Mouse (Mus musculus) kidney, adult 11 months (tissue): ENCODE measurements around the gene Eif5.
"Not testable (repeated sequence)": the region's sequence is repeated elsewhere in the genome, so short reads cannot be mapped to it uniquely, and the experiment has no call there.

Experiments
- DNase-seq: peaks from one replicate; pipeline ENCODE4 v3.0.0; 2022

Eif5 gene

DNA sequence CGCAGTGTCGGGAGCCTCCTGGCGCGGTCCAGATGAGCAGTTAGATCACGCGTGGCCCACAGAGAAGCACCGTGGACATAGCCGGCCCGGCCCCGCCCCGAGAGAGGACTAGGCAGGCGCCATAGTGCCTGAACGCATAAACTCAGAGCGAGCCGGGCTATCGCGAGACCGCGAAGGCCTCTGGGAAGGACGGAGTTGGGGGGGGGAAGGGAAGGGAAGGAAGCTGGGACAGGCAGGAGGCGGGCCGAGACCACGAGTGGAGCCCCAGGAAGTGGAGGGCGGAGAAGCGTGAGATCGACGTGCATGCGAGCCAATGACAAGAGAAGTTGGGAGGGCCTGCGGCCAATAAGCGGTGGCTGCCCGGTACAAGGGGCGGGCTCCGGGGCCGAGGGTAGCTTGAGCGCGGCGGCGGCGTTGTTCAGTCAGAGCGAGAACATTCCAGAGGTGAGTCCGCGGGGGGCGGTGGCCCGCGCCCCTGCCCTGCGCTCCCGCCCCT is at the start of gene Eif5:
Gene Eif5 (plus strand): TSS at position 221 of the 496 bp plus-strand sequence.
- DNase-seq = peak; percentile 99

- no peak for DNase-seq
These were observed 48.5 kb upstream of the Eif5 start for GRCm38 (mm10) chr12:111489261-111489865.

DNA sequence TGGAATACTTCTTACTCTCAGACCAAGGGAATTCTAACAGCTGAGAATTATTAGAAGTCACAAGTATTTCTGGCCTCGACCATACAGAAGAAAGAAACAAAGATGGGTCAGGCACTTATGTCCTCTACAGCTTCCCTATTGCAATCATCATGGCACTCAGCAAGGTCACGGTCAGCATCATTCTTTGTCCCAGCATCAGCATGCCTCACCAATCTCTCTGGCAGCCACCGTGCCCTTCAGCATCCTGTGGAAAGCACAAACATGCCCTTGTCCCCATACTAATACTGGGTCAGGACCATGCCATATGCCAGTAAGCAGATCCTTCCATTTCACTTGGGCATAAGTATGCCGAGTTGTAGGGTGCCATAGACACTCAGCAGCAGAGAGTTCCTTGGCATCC is 42.9 kb upstream of the Eif5 start:
- no peak for DNase-seq

- no peak for DNase-seq
These were observed 40.7 kb upstream of the Eif5 start for GRCm38 (mm10) chr12:111497076-111497475.

DNA sequence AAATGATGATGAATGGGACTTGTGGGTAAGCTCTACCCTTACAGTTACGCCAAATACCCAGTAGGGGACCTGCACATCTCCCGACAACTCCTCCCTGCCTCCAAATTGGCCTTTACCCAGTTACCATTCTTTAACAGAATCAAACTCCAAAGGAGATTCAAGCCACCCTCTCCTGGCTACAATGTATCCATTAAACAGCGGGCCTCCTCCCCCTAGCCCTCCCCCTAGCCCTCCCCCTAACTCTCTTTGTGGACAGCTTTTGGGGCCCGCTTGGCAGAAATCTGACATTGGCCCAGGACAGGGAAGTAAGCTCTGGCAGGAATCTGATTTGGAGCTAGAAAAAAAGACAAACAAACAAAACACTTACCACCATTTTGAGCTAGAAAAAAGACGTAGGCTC is 38.2 kb upstream of the Eif5 start:
- DNase-seq = no peak

DNA sequence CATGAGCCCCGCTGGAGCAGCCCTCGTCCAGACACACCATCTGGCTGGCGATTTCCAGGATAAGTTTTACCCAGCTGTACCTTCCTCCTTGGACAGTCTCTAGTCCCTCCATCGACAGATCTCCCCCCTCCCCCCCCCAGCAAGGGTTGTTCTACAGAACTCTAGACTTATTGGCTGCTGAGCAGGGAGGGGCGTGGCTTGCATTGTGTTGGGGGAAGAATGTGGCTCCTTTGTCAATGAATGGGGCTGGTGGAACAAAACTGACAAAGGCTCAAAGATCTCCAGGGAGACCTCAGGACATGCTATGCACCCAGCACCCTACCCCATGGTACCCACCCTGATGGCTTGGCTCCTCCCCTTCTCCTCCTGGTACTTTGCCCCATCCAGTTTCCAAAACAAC is 37.1 kb upstream of the Eif5 start:
- no peak for DNase-seq

GRCm38 (mm10) chr12:111503063-111503567 is 34.7 kb upstream of the Eif5 start:
- DNase-seq = no peak

DNA sequence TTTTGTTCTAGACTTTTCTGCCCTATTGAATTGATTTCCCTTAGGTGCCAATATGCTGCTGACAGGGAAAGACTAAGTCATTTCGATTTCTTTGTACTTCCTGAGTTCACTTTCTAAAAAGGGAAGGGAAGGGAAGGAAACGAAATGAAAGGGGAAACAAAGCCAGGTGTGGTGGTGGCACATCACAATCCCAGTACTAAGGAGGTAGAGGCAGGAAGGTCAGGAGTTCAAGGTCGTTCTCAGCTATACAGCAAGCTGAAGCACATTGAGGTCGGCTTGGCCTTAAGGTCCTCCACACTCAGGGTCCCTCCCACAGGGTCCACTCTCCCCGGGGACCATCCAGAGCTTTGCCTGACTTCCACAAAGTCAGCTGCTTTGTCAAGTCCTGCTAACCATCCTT is 34.2 kb upstream of the Eif5 start:
- no peak for DNase-seq

DNA sequence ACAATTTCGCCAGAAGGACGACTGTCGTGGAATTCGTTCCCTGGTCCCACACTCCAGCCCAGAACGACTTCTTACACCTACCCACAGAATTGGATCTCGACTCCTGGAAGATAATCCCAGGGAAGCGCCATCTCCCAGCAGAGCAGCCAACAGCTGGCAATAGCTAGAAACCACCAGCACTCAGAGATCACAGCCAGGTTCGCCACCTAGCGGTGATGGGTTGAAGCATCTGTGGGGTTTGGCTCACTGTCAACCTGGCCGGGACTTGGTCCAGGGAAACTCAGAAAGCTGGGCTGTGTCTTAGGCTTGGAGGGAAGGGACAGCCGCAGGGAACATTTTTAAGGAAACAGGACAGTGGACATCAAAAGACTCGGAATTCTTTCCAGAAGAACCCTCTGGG is 32.9 kb upstream of the Eif5 start:
- peak; percentile 91 for DNase-seq

GRCm38 (mm10) chr12:111507001-111507400 is 30.8 kb upstream of the Eif5 start:
- no peak for DNase-seq

GRCm38 (mm10) chr12:111507962-111508361 is 29.9 kb upstream of the Eif5 start:
- no peak for DNase-seq

DNA sequence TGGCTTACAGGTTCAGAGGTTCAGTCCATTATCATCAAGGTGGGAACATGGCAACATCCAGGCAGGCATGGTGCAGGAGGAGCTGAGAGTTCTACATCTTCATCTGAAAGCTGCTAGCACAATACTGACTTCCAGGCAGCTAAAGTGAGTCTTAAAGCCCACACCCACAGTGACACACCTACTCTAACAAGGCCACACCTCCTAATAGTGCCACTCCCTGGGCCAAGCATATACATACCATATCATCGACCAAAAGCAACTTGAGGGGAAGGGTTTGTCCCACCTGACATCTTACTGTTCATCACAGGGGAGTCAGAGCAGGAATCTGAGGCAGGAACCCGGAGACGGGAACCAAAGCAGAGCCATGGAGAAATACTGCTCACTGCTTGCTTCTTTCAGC is 29.4 kb upstream of the Eif5 start:
- not testable (repeated sequence) for DNase-seq

DNA sequence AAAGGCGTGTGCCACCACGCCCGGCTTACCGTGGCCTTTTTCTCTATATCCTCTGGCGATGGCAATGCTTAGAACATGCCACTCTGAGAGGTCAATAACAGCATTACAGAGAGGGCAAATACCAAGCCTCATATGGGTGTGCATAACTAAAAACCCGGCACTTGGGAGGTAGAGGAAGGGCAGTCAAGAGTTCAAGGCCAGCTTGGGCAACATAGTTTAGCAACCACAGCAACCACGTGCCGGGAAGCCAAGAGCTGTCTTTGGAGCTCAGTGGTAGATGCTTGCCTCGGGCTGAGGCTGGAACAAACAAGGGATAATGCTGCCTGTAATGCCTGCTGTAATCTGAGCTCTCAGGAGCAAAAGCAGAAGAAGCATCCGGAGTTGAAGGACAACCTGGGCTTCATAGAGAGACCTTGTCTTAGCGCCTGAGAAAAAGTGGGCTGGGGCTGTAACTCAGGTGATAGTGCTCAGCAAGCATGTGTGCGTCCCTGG is 25.2 kb upstream of the Eif5 start:
- no peak for DNase-seq

DNA sequence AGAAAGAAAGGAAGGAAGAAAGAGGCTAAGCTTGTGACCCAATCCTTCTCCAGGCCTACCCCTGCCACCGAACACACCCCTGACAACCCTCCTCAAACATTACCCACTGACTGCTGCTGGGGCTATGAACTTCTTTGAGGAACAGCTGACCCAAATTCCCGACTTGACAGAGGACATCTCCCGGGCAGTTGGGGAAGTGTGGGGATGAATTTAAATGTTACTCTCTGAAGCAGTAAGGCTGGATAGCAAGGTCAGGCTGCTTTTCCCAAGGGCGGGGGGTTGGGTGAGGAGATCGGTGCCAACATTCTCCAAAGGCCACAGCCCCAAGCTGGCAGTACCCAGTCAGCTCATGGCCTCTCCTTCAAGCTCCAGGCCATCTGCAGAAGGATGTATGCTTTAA is 24.1 kb upstream of the Eif5 start:
- DNase-seq = peak; percentile 68

GRCm38 (mm10) chr12:111514231-111514792 is 23.5 kb upstream of the Eif5 start:
- DNase-seq = peak; percentile 90

GRCm38 (mm10) chr12:111514874-111515649 is 22.8 kb upstream of the Eif5 start:
- DNase-seq = no peak

DNA sequence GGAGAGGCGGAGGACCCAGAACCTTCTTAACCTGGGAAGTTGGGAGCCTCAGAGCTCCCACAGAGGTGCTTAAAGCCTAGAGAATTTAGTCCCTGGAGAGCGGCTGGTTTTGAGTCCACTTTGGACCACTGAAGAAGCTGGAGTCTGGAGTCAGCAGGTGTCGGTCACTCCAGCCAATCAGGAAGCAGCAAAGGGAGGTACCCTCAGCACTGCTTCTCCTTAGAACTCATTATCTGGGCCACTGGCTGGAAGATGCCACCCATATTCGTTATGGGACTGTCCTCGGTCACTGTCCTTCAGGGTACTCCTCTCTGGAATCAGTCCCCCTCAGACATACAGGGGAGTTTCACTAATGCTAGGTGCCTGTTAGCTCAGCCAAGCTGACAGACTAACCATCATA is 21.9 kb upstream of the Eif5 start:
- no peak for DNase-seq

- no peak for DNase-seq
These were observed 21.0 kb upstream of the Eif5 start for GRCm38 (mm10) chr12:111516826-111517225.

DNA sequence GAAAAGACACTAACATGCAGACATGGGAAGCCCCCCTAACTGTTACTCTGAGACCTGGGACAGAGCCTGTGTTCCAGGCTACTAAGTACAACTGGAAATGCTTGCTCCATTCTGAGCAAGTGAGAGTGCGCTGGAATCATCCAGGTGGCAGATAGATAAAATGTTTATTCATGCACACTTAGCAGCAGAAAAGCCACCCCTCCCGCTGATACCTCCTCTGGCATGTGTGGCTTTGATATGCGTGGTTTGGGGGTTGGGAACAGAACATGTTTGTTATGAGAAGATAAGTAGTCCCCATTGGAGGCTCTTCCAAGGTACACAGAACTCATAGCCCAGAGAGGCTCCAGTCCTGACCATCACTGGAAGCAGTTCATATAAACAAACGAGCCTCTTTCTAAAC is 19.9 kb upstream of the Eif5 start:
- no peak for DNase-seq

GRCm38 (mm10) chr12:111518391-111518790 is 19.4 kb upstream of the Eif5 start:
- no peak for DNase-seq

- no peak for DNase-seq
These were observed 18.0 kb upstream of the Eif5 start for GRCm38 (mm10) chr12:111519821-111520220.

DNA sequence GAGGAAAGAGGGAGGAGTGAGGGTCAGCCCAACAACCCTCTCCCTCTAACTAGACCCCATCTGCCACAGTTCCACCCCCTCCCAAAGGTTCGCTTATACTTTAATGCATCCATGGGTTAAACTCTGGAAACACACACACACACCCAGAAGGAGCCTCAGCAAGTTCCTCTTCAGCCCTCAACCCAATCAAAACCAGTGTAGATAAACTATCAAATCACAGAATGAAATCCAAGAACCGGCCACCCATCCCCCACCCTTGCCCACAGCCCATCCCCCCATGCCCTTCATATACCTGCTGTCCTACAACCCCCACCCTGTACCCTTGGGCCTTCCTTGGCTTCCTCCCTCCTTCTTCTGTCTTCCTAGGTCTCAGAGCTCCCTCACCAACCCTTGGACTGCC is 16.8 kb upstream of the Eif5 start:
- no peak for DNase-seq

GRCm38 (mm10) chr12:111524469-111524868 is 13.3 kb upstream of the Eif5 start:
- DNase-seq = no peak

- no peak for DNase-seq
These were observed 12.9 kb upstream of the Eif5 start for GRCm38 (mm10) chr12:111524883-111525282.
